Mouse (Mus musculus): ENCODE measurements around the gene Fxyd4.

- TF ChIP-seq CTCF (IDR thresholded peaks at IDR 0.05; ENCODE audit: extremely low read depth, insufficient read depth, low read length) (no peak), POLR2A (IDR thresholded peaks at IDR 0.05; ENCODE audit: extremely low read depth, insufficient read depth, low read length) (no peak)
Observed at GRCm38 (mm10) chr6:117929945-117930655, 7.4 kb downstream of the Fxyd4 start.
